Mouse (Mus musculus) heart, postnatal 0 days (tissue): ENCODE data around the gene Pdcd1lg2.

ENCODE experiments used
- CTCF ChIP-seq: IDR thresholded peaks from 2 replicates; pipeline ENCODE4 v1.5.1; 2016; ENCODE audit warnings: antibody characterized with exemption, control low read depth, low read depth
- EP300 ChIP-seq: IDR thresholded peaks from 2 replicates; pipeline ENCODE4 v1.6.1; 2016; ENCODE audit warnings: antibody characterized with exemption, low read depth

DNA sequence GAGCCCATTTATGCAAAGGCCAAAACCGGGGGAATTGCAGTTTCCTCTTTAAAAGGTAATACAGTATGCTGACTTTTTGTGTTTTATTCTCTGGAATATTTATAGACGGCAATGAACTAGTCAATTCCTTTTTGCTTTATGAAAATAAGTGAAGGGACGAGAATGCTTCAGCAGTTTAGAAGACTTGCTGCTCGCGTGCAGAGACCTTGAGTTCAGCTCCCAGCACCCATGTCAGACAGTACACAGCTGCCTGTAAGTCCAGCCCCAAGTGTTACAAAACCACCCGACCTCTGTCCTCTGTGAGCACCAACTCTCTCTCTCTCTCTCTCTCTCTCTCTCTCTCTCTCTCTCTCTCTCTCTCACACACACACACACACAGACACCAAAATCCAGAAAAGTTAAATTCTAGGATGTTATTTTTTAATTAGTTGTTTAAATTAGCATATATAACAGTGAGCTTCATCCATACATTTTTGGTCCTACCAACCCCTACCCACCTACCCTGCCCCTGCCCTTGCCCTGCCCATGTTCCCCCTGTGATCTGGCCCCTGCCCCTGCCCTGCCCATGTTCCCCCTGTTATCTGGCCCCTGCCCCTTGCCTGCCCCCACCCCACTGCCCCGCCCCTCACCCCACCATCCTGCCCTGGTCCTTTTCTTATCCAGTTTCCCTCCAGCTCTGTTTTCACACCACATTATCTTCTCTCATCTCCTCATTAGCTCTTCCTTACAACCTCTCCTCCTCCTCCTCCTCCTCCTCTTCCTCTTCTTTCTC is 86.3 kb downstream of the Pdcd1lg2 start:
- TF ChIP-seq CTCF (no peak), EP300 (no peak)
